Mouse (Mus musculus): ENCODE measurements around the gene Pip5kl1. TPM values are rescaled to one million over a fixed set of nuclear protein-coding genes. Genes with fewer than 3 reads are reported as not detected.

The Pip5kl1 gene
- total and polyA plus RNA-seq, 2 experiments, result not detected

GRCm38 (mm10) chr2:32534061-32534732 is 40.4 kb upstream of the Pip5kl1 start:
- Histone ChIP-seq H3K9ac (ENCODE audit: low read depth, low read length) (peak overlapping the region; percentile 56), H3K27me3 (ENCODE audit: control insufficient read depth, insufficient read depth, low read length) (no peaks in the 10 kb centered on the region), H3K4me3 (ENCODE audit: insufficient read depth, low read depth, low read length) (no peak overlapping the region), H3K79me2 (ENCODE audit: control insufficient read depth, insufficient read depth, low read length) (peaks cover 18% of the 10 kb centered on the region; the same call in 1 of the 2 replicates), H3K4me1 (ENCODE audit: control insufficient read depth, insufficient read depth, low read length) (peaks cover 13% of the 10 kb centered on the region), H3K36me3 (ENCODE audit: control insufficient read depth, insufficient read depth, low read length) (no peaks in the 10 kb centered on the region), H3K27ac (replicated peaks; ENCODE audit: insufficient read depth, low read depth, low read length) (peak overlapping the region; percentile 82)
- WGBS, result 14% methylated on average over 13 of the region's 13 CpGs
- TF ChIP-seq POLR2A (IDR thresholded peaks at IDR 0.05; ENCODE audit: extremely low read depth, insufficient read depth, low read length) (no peak), CTCF (IDR thresholded peaks at IDR 0.05; ENCODE audit: low read depth, low read length) (no peak)
- DNase-seq (ENCODE audit: extremely low read depth, low read depth, low spot score), result peak; percentile 80

GRCm38 (mm10) chr2:32534733-32535471 is 39.7 kb upstream of the Pip5kl1 start, which contains the start of gene Fam102a:
Gene Fam102a, plus strand, starts transcription at chr2:32535332.
- Histone ChIP-seq H3K4me1 (ENCODE audit: control insufficient read depth, insufficient read depth, low read length) (peaks cover 13% of the 10 kb centered on the region), H3K27me3 (ENCODE audit: control insufficient read depth, insufficient read depth, low read length) (no peaks in the 10 kb centered on the region), H3K4me3 (ENCODE audit: insufficient read depth, low read depth, low read length) (peak within 1 kb of the TSS; percentile 87), H3K9ac (ENCODE audit: low read depth, low read length) (peak within 1 kb of the TSS; percentile 96), H3K36me3 (ENCODE audit: control insufficient read depth, insufficient read depth, low read length) (no peaks in the 10 kb centered on the region), H3K27ac (replicated peaks; ENCODE audit: insufficient read depth, low read depth, low read length) (peak within 1 kb of the TSS; percentile 94), H3K79me2 (ENCODE audit: control insufficient read depth, insufficient read depth, low read length) (peaks cover 21% of the 10 kb centered on the region; the same call in 1 of the 2 replicates)
- under 1% methylated on average over 67 of the region's 67 CpGs for WGBS
- DNase-seq (ENCODE audit: extremely low read depth, low read depth, low spot score), result peak; percentile 75
- TF ChIP-seq POLR2A (IDR thresholded peaks at IDR 0.05; ENCODE audit: extremely low read depth, insufficient read depth, low read length), result peak; percentile 93
- no peak for TF ChIP-seq CTCF (IDR thresholded peaks at IDR 0.05; ENCODE audit: low read depth, low read length)

GRCm38 (mm10) chr2:32535501-32535991 is 39.1 kb upstream of the Pip5kl1 start:
- Histone ChIP-seq H3K4me3 (ENCODE audit: insufficient read depth, low read depth, low read length) (peak overlapping the region; percentile 87), H3K36me3 (ENCODE audit: control insufficient read depth, insufficient read depth, low read length) (no peaks in the 10 kb centered on the region), H3K4me1 (ENCODE audit: control insufficient read depth, insufficient read depth, low read length) (peaks cover 13% of the 10 kb centered on the region), H3K27me3 (ENCODE audit: control insufficient read depth, insufficient read depth, low read length) (no peaks in the 10 kb centered on the region), H3K79me2 (ENCODE audit: control insufficient read depth, insufficient read depth, low read length) (peaks cover 24% of the 10 kb centered on the region; the same call in 1 of the 2 replicates), H3K27ac (replicated peaks; ENCODE audit: insufficient read depth, low read depth, low read length) (peak overlapping the region; percentile 94), H3K9ac (ENCODE audit: low read depth, low read length) (peak overlapping the region; percentile 96)
- DNase-seq (ENCODE audit: extremely low read depth, low read depth, low spot score), result peak; percentile 49
- WGBS, result 1% methylated on average over 55 of the region's 56 CpGs
- TF ChIP-seq POLR2A (IDR thresholded peaks at IDR 0.05; ENCODE audit: extremely low read depth, insufficient read depth, low read length) (0 out of 2 replicates have a peak, but pooled peaks have one; percentile 61), CTCF (IDR thresholded peaks at IDR 0.05; ENCODE audit: low read depth, low read length) (no peak)

GRCm38 (mm10) chr2:32536086-32536633 is 38.4 kb upstream of the Pip5kl1 start:
- H3K4me1 ChIP-seq (ENCODE audit: control insufficient read depth, insufficient read depth, low read length), result peaks cover 16% of the 10 kb centered on the region
- peak overlapping the region; percentile 87 for H3K4me3 ChIP-seq (ENCODE audit: insufficient read depth, low read depth, low read length)
- peak; percentile 78 for DNase-seq (ENCODE audit: extremely low read depth, low read depth, low spot score)
- H3K27ac ChIP-seq (replicated peaks; ENCODE audit: insufficient read depth, low read depth, low read length), result peak overlapping the region; percentile 94
- H3K79me2 ChIP-seq (ENCODE audit: control insufficient read depth, insufficient read depth, low read length), result peaks cover 31% of the 10 kb centered on the region; the same call in 1 of the 2 replicates
- no peaks in the 10 kb centered on the region for H3K27me3 ChIP-seq (ENCODE audit: control insufficient read depth, insufficient read depth, low read length)
- TF ChIP-seq CTCF (IDR thresholded peaks at IDR 0.05; ENCODE audit: low read depth, low read length) (no peak), POLR2A (IDR thresholded peaks at IDR 0.05; ENCODE audit: extremely low read depth, insufficient read depth, low read length) (no peak)
- H3K36me3 ChIP-seq (ENCODE audit: control insufficient read depth, insufficient read depth, low read length), result no peaks in the 10 kb centered on the region
- peak overlapping the region; percentile 96 for H3K9ac ChIP-seq (ENCODE audit: low read depth, low read length)
- 4% methylated on average over 14 of the region's 14 CpGs for WGBS

GRCm38 (mm10) chr2:32536634-32537359 is 37.8 kb upstream of the Pip5kl1 start:
- DNase-seq (ENCODE audit: extremely low read depth, low read depth, low spot score), result peak; percentile 82
- WGBS, result 5% methylated on average over 11 of the region's 11 CpGs
- peaks cover 16% of the 10 kb centered on the region for H3K4me1 ChIP-seq (ENCODE audit: control insufficient read depth, insufficient read depth, low read length)

More at GRCm38 (mm10) chr2:32536634-32537359, 37.8 kb upstream of the Pip5kl1 start:
- Histone ChIP-seq H3K27ac (replicated peaks; ENCODE audit: insufficient read depth, low read depth, low read length) (peak overlapping the region; percentile 94), H3K4me3 (ENCODE audit: insufficient read depth, low read depth, low read length) (peak overlapping the region; percentile 87), H3K27me3 (ENCODE audit: control insufficient read depth, insufficient read depth, low read length) (no peaks in the 10 kb centered on the region), H3K9ac (ENCODE audit: low read depth, low read length) (peak overlapping the region; percentile 96), H3K79me2 (ENCODE audit: control insufficient read depth, insufficient read depth, low read length) (peaks cover 37% of the 10 kb centered on the region), H3K36me3 (ENCODE audit: control insufficient read depth, insufficient read depth, low read length) (no peaks in the 10 kb centered on the region)
- TF ChIP-seq CTCF (IDR thresholded peaks at IDR 0.05; ENCODE audit: low read depth, low read length) (peak; percentile 51), POLR2A (IDR thresholded peaks at IDR 0.05; ENCODE audit: extremely low read depth, insufficient read depth, low read length) (no peak)
